Mouse (Mus musculus) liver, embryonic 14 days (tissue): Measurements from ENCODE around the gene Cd27. TPM values are rescaled to one million over a fixed set of nuclear protein-coding genes. Genes with fewer than 3 reads are reported as not detected.

Experiments
- polyA plus RNA-seq: library from polyadenylated mRNA; depleted of rRNA; stranded (reverse); fragments of >200 nt; gene quantifications from 2 replicates; pipeline ENCODE4 v1.2.3, GENCODE M21; 2012; rRNA removed

Cd27 gene
- 0.52 and 0.83 TPM in 2 replicates for polyA plus RNA-seq

DNA sequence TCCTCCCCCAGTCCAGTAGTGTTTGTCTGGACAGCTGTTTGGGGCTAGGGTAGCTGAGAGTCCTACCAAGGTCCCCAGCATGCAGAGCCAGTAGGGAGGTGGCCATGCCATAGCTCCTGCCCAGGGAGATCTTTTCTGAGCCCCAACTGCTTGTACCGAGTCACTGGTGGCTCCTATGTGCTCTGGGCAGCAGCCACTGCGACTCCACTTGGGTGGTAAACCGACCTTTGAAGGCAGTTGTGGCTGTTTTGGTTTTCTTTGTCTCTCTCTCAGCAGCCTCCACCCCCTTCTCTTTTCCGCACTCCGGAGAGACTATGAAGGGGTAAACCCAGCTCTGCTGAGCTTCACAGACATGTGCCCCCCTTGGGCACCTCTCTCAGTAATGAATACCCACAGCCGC lies at the start of gene Cd27:
Cd27 (minus strand) TSS at position 229 of the 400 bp plus-strand sequence.

GRCm38 (mm10) chr6:125285890-125286289 lies 49.1 kb upstream of the Cd27 start, which contains the start of gene Tuba3a:
TSS of gene Tuba3a (minus strand) at chr6:125286042.

DNA sequence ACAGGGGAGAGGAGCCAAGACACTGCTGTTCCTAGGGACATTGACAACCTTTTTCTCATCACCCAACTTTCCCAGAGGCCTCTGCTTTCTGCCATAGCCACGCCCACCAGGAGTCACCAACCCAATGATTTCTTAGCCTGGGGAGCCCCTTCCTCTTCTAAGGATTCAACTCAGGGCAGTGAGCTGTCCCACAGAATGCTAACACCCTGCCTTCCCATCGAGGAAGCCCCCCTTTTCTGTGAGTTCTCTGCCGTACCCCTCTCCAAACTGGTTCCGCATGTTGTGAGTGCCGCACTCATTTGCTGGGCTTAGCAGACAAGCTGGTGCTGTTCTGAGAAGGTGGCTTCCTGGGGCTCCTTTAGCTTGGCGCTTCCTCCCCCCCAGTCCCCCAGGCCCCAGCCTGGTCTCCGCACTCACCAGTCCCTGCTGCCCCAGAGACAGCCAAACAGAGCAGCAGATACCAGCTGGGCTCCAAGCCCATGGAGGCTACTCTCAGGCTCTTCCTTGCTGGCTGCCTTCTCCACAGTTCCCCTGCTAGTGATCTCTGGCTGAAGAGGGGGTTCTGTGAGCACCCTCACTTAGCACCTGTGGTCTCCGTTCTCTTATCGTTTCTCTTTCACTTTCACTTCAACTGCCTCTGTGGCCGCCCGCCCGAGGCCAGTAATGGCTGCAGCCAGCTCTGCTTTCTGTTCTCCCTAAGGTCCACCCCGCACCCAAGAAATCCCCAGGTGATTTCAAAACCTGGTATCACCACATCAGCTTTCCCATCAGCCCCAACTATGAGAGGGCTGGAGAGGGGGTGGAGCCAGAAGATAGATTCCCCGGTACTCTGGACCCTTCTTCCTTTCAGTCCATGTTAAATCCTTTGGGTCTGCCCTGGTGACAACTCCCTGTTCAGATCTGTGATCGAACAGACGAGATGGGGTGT lies 5.4 kb downstream of the Cd27 start, which contains the start of gene Tapbpl:
Tapbpl (minus strand) TSS at position 744 of the 928 bp plus-strand sequence.

GRCm38 (mm10) chr6:125215148-125215954 lies 21.5 kb downstream of the Cd27 start, which contains the start of gene Vamp1:
TSS of gene Vamp1 (plus strand) at chr6:125215551.

GRCm38 (mm10) chr6:125191332-125192015 lies 45.3 kb downstream of the Cd27 start, which contains the start of the genes Ncapd2 and Mrpl51:
TSS of gene Ncapd2 (minus strand) at chr6:125191701.
TSS of gene Mrpl51 (plus strand) at chr6:125191801.

Other genes starting within 250 kb of the Cd27 start
- 0.03 TPM in 2 replicates for gene Pianp, start 240.3 kb downstream of the Cd27 start, polyA plus RNA-seq
- gene Zfp384, start 227.9 kb downstream of the Cd27 start, polyA plus RNA-seq = 18.1 and 21.6 TPM in 2 replicates
- 16.7 and 18.7 TPM in 2 replicates for gene Ing4, start 197.2 kb downstream of the Cd27 start, polyA plus RNA-seq
- 2.5 and 3.8 TPM in 2 replicates for gene Acrbp, start 187.3 kb downstream of the Cd27 start, polyA plus RNA-seq
- 1.1 and 1.9 TPM in 2 replicates for gene Lpar5, start 169.1 kb downstream of the Cd27 start, polyA plus RNA-seq
- gene Chd4, start 141.0 kb downstream of the Cd27 start, polyA plus RNA-seq = 24.7 and 28.3 TPM in 2 replicates
- gene Nop2, start 105.1 kb downstream of the Cd27 start, polyA plus RNA-seq = 24.5 and 26.9 TPM in 2 replicates
- gene Iffo1, start 91.8 kb downstream of the Cd27 start, polyA plus RNA-seq = 5.8 and 6.3 TPM in 2 replicates
- gene Gapdh, start 70.5 kb downstream of the Cd27 start, polyA plus RNA-seq = 1,650 and 2,016 TPM in 2 replicates
- 121 and 141 TPM in 2 replicates for gene Ncapd2, start 45.3 kb downstream of the Cd27 start, polyA plus RNA-seq
- 53.6 and 57.5 TPM in 2 replicates for gene Mrpl51, start 45.2 kb downstream of the Cd27 start, polyA plus RNA-seq
- 3.4 and 3.6 TPM in 2 replicates for gene Vamp1, start 21.5 kb downstream of the Cd27 start, polyA plus RNA-seq
- gene Tapbpl, start 5.2 kb downstream of the Cd27 start, polyA plus RNA-seq = 4.1 and 4.3 TPM in 2 replicates
- gene Tuba3a, start 49.0 kb upstream of the Cd27 start, polyA plus RNA-seq = 0.03 TPM in 1 of 2 replicates, not detected in the other
- 10.4 and 14.8 TPM in 2 replicates for gene Ltbr, start 76.9 kb upstream of the Cd27 start, polyA plus RNA-seq
- gene Scnn1a, start 83.6 kb upstream of the Cd27 start, polyA plus RNA-seq = 0.24 and 0.32 TPM in 2 replicates
- gene Tnfrsf1a, start 112.4 kb upstream of the Cd27 start, polyA plus RNA-seq = 14.7 and 18.1 TPM in 2 replicates
- 0.35 and 0.48 TPM in 2 replicates for gene Plekhg6, start 143.8 kb upstream of the Cd27 start, polyA plus RNA-seq